Mouse (Mus musculus) MEL (cell line): Measurements from ENCODE around the gene Gm3486. TPM values are rescaled to one million over a fixed set of nuclear protein-coding genes. Genes with fewer than 3 reads are reported as not detected.
"Not testable (repeated sequence)": the region's sequence is repeated elsewhere in the genome, so short reads cannot be mapped to it uniquely, and the experiment has no call there.

Source experiments
- DNase-seq: peaks from one replicate; pipeline ENCODE4 v3.0.0; 2011; ENCODE audit warnings: low read depth, low spot score
- H3K27ac ChIP-seq: 2 replicates; pipeline ENCODE4 v1.5.1; 2012; ENCODE audit warnings: low read depth, mild to moderate bottlenecking, control low read depth, low read length, moderate library complexity; ENCODE audit not compliant: control insufficient read depth
- H3K27me3 ChIP-seq, 2 experiments: fragments of 150-350 bp in 1 of 2; sonication (generic) in 1 of 2; 2 replicates each; pipeline ENCODE4 v1.6.1; 2012; ENCODE audit warnings: low read length in 2 of 2, mild to moderate bottlenecking in 2 of 2, improper control_type of control experiment in 1 of 2, moderate library complexity in 1 of 2; ENCODE audit not compliant: insufficient read depth in 2 of 2, control insufficient read depth in 1 of 2
- H3K36me3 ChIP-seq, 2 experiments: 2 replicates each; pipeline ENCODE4 v1.6.1; 2012 to 2014; ENCODE audit warnings: low read length in 2 of 2, improper control_type of control experiment in 1 of 2, inconsistent platforms in 1 of 2, mild to moderate bottlenecking in 1 of 2; ENCODE audit not compliant: insufficient read depth in 2 of 2, control insufficient read depth in 1 of 2
- H3K4me1 ChIP-seq, 2 experiments: fragments of 150-350 bp in 1 of 2; sonication (generic) in 1 of 2; 2 replicates each; pipeline ENCODE4 v1.6.1; 2012; ENCODE audit warnings: low read length in 2 of 2, improper control_type of control experiment in 1 of 2, mild to moderate bottlenecking in 1 of 2; ENCODE audit not compliant: insufficient read depth in 2 of 2, control insufficient read depth in 1 of 2
- H3K4me3 ChIP-seq, 2 experiments: fragments of 150-350 bp in 1 of 2; sonication (generic) in 1 of 2; 2 replicates each; pipeline ENCODE4 v1.5.1; 2012; ENCODE audit warnings: low read depth in 2 of 2, low read length in 2 of 2, mild to moderate bottlenecking in 2 of 2, moderate library complexity in 2 of 2, control low read depth in 1 of 2, improper control_type of control experiment in 1 of 2; ENCODE audit not compliant: control insufficient read depth in 1 of 2, insufficient read depth in 1 of 2
- H3K79me2 ChIP-seq: 2 replicates; pipeline ENCODE4 v1.6.1; 2012; ENCODE audit warnings: mild to moderate bottlenecking, low read length, moderate library complexity; ENCODE audit not compliant: control insufficient read depth, poor library complexity, insufficient read depth
- H3K9ac ChIP-seq: 2 replicates; pipeline ENCODE4 v1.6.1; 2012; ENCODE audit warnings: low read depth, mild to moderate bottlenecking, control low read depth, low read length, moderate library complexity; ENCODE audit not compliant: control insufficient read depth, poor library complexity, severe bottlenecking
- H3K9me3 ChIP-seq: fragments of 150-350 bp; sonication (generic); replicated peaks from 2 replicates; pipeline ENCODE4 v1.6.1; 2012; ENCODE audit warnings: mild to moderate bottlenecking, low read length, improper control_type of control experiment, moderate library complexity; ENCODE audit not compliant: insufficient read depth
- polyA plus RNA-seq, 2 experiments: library from polyadenylated mRNA; stranded (reverse) in 1 of 2; unstranded in 1 of 2; fragments of >175 nt in 1 of 2; fragments of >200 nt in 1 of 2; gene quantifications; 2 replicates each; pipeline versions ENCODE4 v1.2.1 to v1.2.4; 2012; ENCODE audit warnings: low replicate concordance in 2 of 2, low read depth in 1 of 2; ENCODE audit not compliant: insufficient read length in 2 of 2, insufficient read depth in 1 of 2, missing spikeins in 1 of 2
- total RNA-seq: library from RNA; depleted of rRNA; stranded (reverse); fragments of 300-350 nt; gene quantifications from 2 replicates; pipeline ENCODE4 v1.2.3, GENCODE M21; 2012; rRNA removed

The Gm3486 gene
- total RNA-seq (not detected in 2 replicates), polyA plus RNA-seq (not detected)

GRCm38 (mm10) chr14:41489385-41489784 lies at the start of gene Gm3486:
Gm3486 (minus strand) TSS chr14:41489485.
- not testable (repeated sequence) for H3K27me3 ChIP-seq, H3K9ac ChIP-seq, DNase-seq, H3K27ac ChIP-seq, H3K4me3 ChIP-seq, H3K4me1 ChIP-seq, H3K79me2 ChIP-seq, H3K9me3 ChIP-seq, H3K36me3 ChIP-seq

GRCm38 (mm10) chr14:41524695-41525094 lies 35.4 kb upstream of the Gm3486 start:
- H3K36me3 ChIP-seq, H3K4me3 ChIP-seq, H3K9me3 ChIP-seq, H3K9ac ChIP-seq, H3K27ac ChIP-seq, H3K79me2 ChIP-seq, H3K27me3 ChIP-seq, H3K4me1 ChIP-seq, DNase-seq: not testable (repeated sequence)

GRCm38 (mm10) chr14:41520683-41521082 lies 31.4 kb upstream of the Gm3486 start:
- H3K4me3 ChIP-seq, H3K4me1 ChIP-seq, H3K36me3 ChIP-seq, H3K27ac ChIP-seq, H3K9me3 ChIP-seq, H3K79me2 ChIP-seq, H3K9ac ChIP-seq, H3K27me3 ChIP-seq, DNase-seq: not testable (repeated sequence)

- DNase-seq, H3K36me3 ChIP-seq, H3K4me1 ChIP-seq, H3K9me3 ChIP-seq, H3K9ac ChIP-seq, H3K27me3 ChIP-seq, H3K4me3 ChIP-seq, H3K79me2 ChIP-seq, H3K27ac ChIP-seq: not testable (repeated sequence)
Observed at GRCm38 (mm10) chr14:41453418-41453817, 35.9 kb downstream of the Gm3486 start, which contains the start of gene Gm7954. Gm7954 (minus strand) TSS chr14:41453518.

Other genes with a start within 250 kb of the Gm3486 start
- gene Gm2832, start 210.7 kb downstream of the Gm3486 start, total RNA-seq = not detected in 2 replicates
- not detected for gene Gm2832, start 210.7 kb downstream of the Gm3486 start, polyA plus RNA-seq
- gene Gm5798, start 140.9 kb downstream of the Gm3486 start, total RNA-seq = 0.10 and 0.12 TPM in 2 replicates
- under 1 TPM in 1 of 2 experiments, not detected in 1; 0.15 TPM for gene Gm5798, start 140.9 kb downstream of the Gm3486 start, polyA plus RNA-seq
- not detected in 2 replicates for gene Gm7945, start 103.1 kb downstream of the Gm3486 start, total RNA-seq
- gene Gm7945, start 103.1 kb downstream of the Gm3486 start, polyA plus RNA-seq = not detected
- not detected in 2 replicates for gene Gm6482, start 81.2 kb downstream of the Gm3486 start, total RNA-seq
- not detected for gene Gm6482, start 81.2 kb downstream of the Gm3486 start, polyA plus RNA-seq
- gene Gm7954, start 36.0 kb downstream of the Gm3486 start, total RNA-seq = not detected in 2 replicates
- gene Gm7954, start 36.0 kb downstream of the Gm3486 start, polyA plus RNA-seq = not detected
- gene Gm7970, start 66.1 kb upstream of the Gm3486 start, total RNA-seq = not detected in 2 replicates
- not detected for gene Gm7970, start 66.1 kb upstream of the Gm3486 start, polyA plus RNA-seq
- not detected in 2 replicates for gene 1700049E17Rik2, start 83.7 kb upstream of the Gm3486 start, total RNA-seq
- gene 1700049E17Rik2, start 83.7 kb upstream of the Gm3486 start, polyA plus RNA-seq = not detected
- not detected in 2 replicates for gene Gm3072, start 135.1 kb upstream of the Gm3486 start, total RNA-seq
- gene Gm3072, start 135.1 kb upstream of the Gm3486 start, polyA plus RNA-seq = not detected
- not detected in 2 replicates for gene Gm3676, start 157.0 kb upstream of the Gm3486 start, total RNA-seq
- not detected for gene Gm3676, start 157.0 kb upstream of the Gm3486 start, polyA plus RNA-seq
- not detected in 2 replicates for gene Gm8068, start 212.4 kb upstream of the Gm3486 start, total RNA-seq
- gene Gm8068, start 212.4 kb upstream of the Gm3486 start, polyA plus RNA-seq = not detected